Mouse (Mus musculus) macrophage (primary cell): ENCODE measurements around the gene Ccdc88b. TPM values are rescaled to one million over a fixed set of nuclear protein-coding genes. Genes with fewer than 3 reads are reported as not detected.

ENCODE experiments used
- H3K27ac ChIP-seq: fragments of 350-480 bp; formaldehyde crosslinking; 2 replicates; pipeline ENCODE4 v1.9.0; 2021
- H3K36me3 ChIP-seq: fragments of 350-480 bp; formaldehyde crosslinking; 2 replicates; pipeline ENCODE4 v1.9.0; 2021; ENCODE audit errors: inconsistent target
- H3K4me3 ChIP-seq: fragments of 350-480 bp; formaldehyde crosslinking; 2 replicates; pipeline ENCODE4 v1.9.0; 2021; ENCODE audit errors: inconsistent target
- H3K79me2 ChIP-seq: fragments of 350-480 bp; formaldehyde crosslinking; 2 replicates; pipeline ENCODE4 v1.9.0; 2021; ENCODE audit errors: inconsistent target
- WGBS: methylation state at CpG from one replicate; pipeline ENCODE4 v1.1.7; 2026; ENCODE audit warnings: inconsistent platforms; ENCODE audit not compliant: missing documents; 5-methylcytosine and 5-hydroxymethylcytosine counted together
- polyA plus RNA-seq: library from polyadenylated mRNA; stranded (reverse); fragments of 250-400 nt; gene quantifications from 3 replicates; pipeline ENCODE4 v1.2.4, GENCODE M21; 2018; ENCODE audit warnings: inconsistent platforms

Gene Ccdc88b
- polyA plus RNA-seq, 1 experiment from 2014 or later, result 16.2 TPM

DNA sequence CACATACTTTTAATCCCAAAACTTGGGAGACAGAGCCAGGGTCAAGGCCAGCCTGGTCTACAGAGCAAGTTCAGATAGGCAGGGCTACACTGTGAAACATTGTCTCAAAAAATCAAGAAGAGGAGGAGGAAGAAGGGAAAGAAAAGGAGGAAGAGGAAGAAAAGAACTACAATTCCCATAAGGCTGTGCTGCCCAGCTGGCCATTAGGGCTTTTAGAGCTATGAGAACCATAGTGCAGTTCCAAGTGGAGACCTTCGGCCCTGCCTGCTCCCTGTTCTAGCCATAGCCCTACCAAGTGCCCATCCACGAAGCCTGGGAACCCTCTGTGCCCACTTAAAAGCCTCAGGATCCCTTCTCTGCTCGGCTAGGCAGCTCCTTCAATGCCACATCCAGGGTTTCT lies 6.5 kb downstream of the Ccdc88b start:
- Histone ChIP-seq H3K79me2 (peaks cover 10% of the 10 kb centered on the region; the same call in 1 of the 2 replicates), H3K27ac (no peak overlapping the region), H3K36me3 (peaks cover 87% of the 10 kb centered on the region), H3K4me3 (no peak overlapping the region)
- 93% methylated on average over 3 of the region's 3 CpGs for WGBS

DNA sequence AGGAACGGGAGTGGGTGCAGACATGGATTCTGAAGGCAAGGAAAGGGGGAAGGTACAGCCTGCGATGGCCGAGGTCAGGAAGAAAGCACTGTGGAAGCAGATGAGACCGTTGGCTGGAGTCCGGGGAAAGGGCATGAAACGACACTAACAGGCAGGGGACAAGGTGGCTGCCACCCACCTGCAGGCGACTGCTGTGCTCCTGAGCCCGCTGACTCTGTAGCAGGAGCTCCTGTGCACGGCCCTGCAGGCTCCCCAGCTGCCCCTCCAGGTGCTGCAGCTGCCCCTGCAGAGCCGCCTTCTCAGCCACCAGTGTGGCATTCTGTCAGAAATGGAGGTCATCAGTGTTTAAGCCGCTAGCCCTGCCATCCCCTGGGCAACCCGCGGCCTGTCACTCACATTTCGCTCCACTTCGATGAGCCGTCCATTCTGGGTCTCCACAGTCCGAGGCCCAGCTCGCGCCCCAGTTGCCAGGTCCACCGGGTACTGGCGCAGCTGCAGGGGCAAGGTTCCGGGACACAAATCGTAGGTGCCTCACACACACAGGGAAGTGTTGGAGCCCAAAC lies 8.4 kb downstream of the Ccdc88b start:
- no peak overlapping the region for H3K27ac ChIP-seq
- no peak overlapping the region for H3K4me3 ChIP-seq
- WGBS, result 96% methylated on average over 23 of the region's 23 CpGs
- peaks cover 89% of the 10 kb centered on the region for H3K36me3 ChIP-seq
- H3K79me2 ChIP-seq, result no peaks in the 10 kb centered on the region; the same call in 1 of the 2 replicates

DNA sequence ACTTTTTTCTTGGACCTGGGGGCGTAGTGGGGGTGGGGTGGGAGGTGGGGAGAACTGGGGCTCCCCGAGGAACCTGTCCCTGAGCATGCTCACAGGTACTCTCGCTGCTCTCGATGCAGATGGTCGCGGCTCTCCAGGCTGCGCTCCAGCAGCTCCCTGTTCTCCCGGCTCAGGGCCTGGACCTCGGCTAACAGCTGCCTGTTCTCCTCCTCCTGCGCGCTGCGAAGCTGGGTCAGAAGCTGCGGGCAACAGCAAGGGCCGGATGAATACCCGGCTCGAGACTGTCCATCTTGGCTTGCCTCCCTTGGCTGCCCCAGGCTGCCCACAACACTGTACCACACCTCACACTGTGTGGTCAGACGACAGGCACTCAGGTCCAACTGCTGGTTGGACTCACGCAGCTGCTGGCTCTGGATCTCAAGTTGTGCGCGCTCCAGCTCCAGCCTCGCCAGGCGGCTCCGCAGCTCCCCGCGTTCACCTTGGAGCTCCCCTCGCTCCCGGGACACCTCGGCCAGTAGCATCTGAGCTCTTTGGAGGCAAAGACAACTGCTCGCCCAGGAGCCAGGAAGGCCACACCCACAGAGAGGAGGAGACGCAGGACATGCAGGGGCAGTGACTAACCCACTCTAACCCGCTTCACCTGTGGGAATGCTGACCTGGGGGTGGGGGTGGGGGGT lies 10.0 kb downstream of the Ccdc88b start:
- peaks cover 79% of the 10 kb centered on the region for H3K36me3 ChIP-seq
- H3K4me3 ChIP-seq, result no peak overlapping the region
- no peak overlapping the region for H3K27ac ChIP-seq
- WGBS, result 92% methylated on average over 27 of the region's 31 CpGs
- no peaks in the 10 kb centered on the region for H3K79me2 ChIP-seq

DNA sequence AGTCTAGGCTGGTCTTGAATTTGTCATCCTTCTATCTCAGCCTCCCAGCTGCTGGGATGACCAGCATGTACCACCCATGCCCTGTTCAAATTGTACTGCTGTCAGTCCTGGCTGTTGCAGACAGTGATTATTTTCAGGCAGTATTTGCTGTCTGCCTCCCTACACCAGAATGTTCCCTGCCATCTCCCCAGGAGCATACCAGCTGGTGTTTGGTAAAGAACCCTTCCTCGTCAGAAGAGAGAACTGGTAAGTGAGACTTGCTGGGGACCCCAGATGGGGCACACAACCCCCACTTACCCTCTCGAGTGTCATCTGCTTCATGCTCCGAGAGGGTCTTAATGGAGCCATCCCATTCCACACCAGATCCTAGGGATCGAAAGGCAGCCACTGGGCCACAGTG lies 12.0 kb downstream of the Ccdc88b start:
- peaks cover 64% of the 10 kb centered on the region for H3K36me3 ChIP-seq
- H3K4me3 ChIP-seq, result no peak overlapping the region
- 100% methylated on average over 4 of the region's 4 CpGs for WGBS
- H3K27ac ChIP-seq, result no peak overlapping the region
- H3K79me2 ChIP-seq, result no peaks in the 10 kb centered on the region

DNA sequence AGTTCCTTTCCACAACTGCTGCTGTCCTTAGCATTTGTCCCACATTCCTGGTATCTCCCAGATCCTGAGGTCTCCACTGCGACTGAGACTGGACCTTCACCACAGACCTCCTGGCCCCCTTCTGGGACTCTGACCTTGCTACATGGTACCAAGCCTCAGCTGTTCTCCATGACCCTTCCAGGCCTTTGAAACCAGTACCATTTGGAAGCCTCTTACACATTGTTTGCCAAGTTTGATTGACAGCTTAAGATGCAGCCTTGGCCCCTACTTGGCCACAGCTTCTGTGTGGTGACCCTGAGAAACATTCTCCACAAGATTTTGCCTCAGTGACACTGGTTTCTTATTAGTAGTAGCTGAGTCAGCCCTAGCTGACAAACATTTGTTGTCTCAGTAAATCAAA lies 15.7 kb downstream of the Ccdc88b start:
- H3K79me2 ChIP-seq, result peaks cover 12% of the 10 kb centered on the region; the same call in 1 of the 2 replicates
- no peak overlapping the region for H3K27ac ChIP-seq
- H3K4me3 ChIP-seq, result no peak overlapping the region
- 93% methylated on average over 1 of the region's 1 CpGs for WGBS
- H3K36me3 ChIP-seq, result peaks cover 46% of the 10 kb centered on the region

DNA sequence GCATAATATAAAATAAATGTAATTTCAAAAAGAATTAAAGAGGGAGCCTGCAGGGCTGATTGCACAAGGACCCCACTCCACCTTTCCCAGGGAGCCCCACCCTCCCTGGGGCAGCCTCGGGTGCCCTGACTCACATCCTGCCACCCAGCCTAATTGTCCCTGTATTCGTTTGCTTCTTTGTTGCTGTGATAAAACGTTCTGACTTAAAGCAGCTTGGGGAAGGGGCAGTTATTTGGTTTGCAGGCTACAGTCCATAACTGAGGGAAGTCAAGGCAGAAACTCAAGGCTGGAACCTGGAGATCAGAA lies 16.8 kb downstream of the Ccdc88b start:
- WGBS, result 7% methylated on average over 3 of the region's 3 CpGs
- Histone ChIP-seq H3K27ac (peak overlapping the region; percentile 69), H3K4me3 (no peak overlapping the region; the same call in 1 of the 2 replicates), H3K79me2 (peaks cover 12% of the 10 kb centered on the region; the same call in 1 of the 2 replicates), H3K36me3 (peaks cover 48% of the 10 kb centered on the region)

DNA sequence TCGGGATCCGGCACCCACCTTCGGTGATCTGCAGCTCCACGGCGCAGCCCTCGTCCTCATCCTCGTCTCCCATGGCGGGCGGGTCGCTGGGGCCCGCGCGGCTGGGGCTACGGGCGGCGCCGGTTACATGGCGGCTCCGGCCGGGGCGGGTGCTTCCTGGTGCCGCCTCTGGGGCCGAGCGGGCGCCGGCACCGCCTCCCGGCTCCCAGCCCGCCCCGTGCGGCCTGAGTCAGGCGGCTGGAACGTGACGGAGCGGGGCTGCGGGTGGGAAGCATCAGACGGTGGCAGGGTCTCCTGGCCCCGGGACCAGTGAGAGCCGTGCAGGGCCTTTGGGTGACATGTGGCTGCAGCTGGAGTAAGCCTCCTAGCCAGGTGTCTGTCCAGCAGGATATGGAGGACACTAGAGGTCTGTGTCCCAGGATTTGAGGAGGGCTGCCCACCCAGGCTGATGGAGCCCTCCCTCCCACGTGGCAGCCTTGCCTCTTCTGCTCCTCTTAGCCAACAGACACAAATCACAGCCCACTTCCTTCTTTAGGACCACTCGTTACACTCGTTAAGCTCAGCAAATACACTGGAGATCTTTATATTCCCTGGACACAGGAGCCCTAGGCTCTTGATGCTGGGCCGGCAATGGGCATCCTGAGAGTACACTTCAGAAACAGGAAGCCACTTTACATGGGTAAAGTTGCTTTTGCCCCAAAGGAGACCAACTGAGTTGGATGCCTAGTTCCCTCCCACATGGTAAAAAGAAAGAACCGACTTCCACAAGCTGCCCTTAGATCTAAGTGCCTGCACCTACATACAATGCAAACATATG lies 17.3 kb downstream of the Ccdc88b start, which contains the start of gene Rps6ka4:
Rps6ka4 (minus strand) TSS at position 162 of the 817 bp plus-strand sequence.
- peaks cover 12% of the 10 kb centered on the region; the same call in 1 of the 2 replicates for H3K79me2 ChIP-seq
- H3K4me3 ChIP-seq, result peak within 1 kb of the TSS; percentile 65
- peaks cover 47% of the 10 kb centered on the region for H3K36me3 ChIP-seq
- under 1% methylated on average over 25 of the region's 44 CpGs for WGBS
- peak within 1 kb of the TSS; percentile 69 for H3K27ac ChIP-seq

DNA sequence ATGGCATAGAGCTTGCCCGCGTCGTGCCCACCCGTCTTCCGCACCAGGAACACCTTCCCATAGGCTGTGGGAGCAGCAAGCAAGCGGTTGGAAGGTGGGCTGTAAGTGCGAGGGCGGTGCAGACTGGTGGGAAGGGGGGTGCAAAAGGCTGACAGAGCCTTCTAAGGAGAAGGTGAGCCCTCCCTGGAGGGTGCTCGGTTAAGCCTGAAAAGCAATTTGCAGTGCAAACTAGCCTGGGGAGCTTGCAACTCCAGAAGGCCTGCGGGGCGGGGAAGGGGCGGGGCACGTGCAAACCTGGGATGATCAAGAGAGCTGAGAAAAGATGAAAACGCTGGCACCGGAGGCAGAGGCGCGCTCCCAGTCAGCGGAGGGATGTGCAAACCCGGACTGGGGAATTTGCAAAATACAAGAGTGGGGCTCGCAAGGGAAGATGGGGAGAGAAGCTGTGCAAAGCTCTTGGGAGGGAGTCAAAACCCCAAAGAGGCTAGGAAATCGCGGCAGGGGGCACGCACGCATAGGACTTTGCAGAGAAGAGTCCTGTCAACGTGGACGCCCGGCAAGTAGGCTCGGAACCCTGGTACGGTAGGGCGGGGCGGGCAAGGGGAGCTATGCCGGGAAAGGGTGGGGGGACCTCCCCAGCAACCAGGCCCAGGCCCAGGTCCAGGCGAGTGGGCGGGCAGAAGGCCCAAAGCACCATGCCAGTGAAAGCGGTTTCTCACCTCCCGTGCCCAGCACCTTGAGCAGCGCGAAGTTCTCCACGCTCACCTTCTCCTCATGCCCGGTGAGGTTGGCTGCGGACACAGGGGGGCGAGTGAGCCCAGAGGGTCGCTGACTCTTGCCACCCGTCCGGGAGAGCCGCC lies 18.2 kb downstream of the Ccdc88b start:
- WGBS, result 22% methylated on average over 46 of the region's 46 CpGs
- H3K27ac ChIP-seq, result peak overlapping the region; percentile 29; the same call in 1 of the 2 replicates
- H3K79me2 ChIP-seq, result peaks cover 12% of the 10 kb centered on the region; the same call in 1 of the 2 replicates
- H3K4me3 ChIP-seq, result peak overlapping the region; percentile 65
- peaks cover 49% of the 10 kb centered on the region for H3K36me3 ChIP-seq

DNA sequence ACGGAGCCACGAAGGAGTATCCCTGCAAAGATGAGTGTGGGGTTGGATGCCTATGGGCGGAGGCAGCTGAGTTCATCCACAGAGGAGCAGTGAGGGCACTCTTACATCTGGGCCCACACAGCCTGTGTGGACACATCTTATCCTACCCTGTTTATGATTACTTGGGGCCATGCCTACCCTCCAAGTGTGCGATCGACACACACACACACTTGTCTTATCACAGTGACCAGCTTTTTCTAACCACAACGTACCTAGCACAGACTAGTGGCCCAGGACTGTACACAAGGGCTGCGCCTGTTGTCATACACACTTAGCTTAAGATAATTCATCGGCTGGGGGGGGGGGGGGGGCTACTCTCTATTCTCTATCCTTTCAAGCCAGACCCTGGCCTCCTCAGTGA lies 25.6 kb downstream of the Ccdc88b start:
- H3K79me2 ChIP-seq, result no peaks in the 10 kb centered on the region
- WGBS, result 91% methylated on average over 8 of the region's 8 CpGs

DNA sequence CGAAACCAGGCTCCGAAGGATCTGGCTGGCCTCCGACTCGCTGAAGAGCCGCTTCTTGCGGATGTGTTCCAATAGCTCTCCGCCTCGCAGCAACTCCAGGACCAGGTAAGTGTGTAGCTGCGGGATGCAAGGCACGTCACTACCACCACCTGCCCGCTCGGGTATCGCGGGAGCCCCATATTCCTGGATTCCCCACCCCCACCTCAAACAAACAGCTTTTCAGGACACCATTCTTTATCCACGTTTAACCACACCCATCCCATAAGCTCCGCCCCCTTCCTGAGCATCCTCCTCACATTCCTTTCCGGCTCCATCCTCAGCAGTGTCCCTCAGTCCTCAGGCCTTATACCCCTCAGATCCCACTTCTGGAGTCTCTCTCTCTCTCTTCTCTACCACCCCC lies 26.7 kb downstream of the Ccdc88b start:
- H3K36me3 ChIP-seq, result peaks cover 75% of the 10 kb centered on the region
- no peaks in the 10 kb centered on the region for H3K79me2 ChIP-seq
- 96% methylated on average over 12 of the region's 17 CpGs for WGBS
- H3K27ac ChIP-seq, result no peak overlapping the region
- H3K4me3 ChIP-seq, result no peak overlapping the region

More for the DNA sequence above, 25.6 kb downstream of the Ccdc88b start:
- Histone ChIP-seq H3K36me3 (peaks cover 86% of the 10 kb centered on the region), H3K27ac (no peak overlapping the region), H3K4me3 (no peak overlapping the region)

DNA sequence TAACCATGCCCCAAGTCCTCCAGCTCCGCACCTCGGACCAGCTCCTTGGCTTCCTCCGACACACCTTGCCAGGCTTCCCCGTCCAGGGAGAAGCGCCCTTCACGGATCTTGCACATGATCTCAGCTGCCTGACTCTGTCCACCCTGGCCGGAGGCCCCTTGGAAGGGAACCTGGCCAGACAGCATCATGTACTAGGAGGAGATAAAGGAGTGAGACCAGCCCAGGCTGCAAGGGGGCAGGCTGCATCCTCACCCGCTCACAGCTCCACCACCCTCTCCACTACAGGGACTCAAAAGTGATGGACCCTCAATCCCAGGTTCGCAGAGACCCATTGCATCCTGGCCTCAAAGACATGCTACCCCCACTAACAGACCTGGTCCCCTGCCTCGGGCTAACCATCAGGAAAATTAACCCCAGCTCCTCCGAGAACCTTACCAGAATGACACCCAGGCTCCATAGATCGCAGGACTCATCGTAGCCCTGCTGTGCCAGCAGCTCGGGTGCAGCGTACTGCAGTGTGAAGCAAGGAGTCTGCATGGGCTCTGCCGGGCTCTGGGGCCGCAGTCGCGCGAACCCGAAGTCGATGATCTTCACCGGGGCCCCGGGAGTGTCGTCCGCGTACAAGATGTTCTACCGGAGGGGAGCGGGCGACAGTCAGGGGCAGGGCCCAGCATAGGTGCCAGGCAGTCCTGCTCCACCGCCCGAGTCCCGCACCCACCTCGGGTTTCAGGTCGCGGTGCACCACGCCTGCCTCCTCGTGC lies 27.3 kb downstream of the Ccdc88b start:
- Histone ChIP-seq H3K79me2 (no peaks in the 10 kb centered on the region), H3K4me3 (no peak overlapping the region), H3K36me3 (peaks cover 70% of the 10 kb centered on the region), H3K27ac (no peak overlapping the region)
- 94% methylated on average over 38 of the region's 38 CpGs for WGBS

DNA sequence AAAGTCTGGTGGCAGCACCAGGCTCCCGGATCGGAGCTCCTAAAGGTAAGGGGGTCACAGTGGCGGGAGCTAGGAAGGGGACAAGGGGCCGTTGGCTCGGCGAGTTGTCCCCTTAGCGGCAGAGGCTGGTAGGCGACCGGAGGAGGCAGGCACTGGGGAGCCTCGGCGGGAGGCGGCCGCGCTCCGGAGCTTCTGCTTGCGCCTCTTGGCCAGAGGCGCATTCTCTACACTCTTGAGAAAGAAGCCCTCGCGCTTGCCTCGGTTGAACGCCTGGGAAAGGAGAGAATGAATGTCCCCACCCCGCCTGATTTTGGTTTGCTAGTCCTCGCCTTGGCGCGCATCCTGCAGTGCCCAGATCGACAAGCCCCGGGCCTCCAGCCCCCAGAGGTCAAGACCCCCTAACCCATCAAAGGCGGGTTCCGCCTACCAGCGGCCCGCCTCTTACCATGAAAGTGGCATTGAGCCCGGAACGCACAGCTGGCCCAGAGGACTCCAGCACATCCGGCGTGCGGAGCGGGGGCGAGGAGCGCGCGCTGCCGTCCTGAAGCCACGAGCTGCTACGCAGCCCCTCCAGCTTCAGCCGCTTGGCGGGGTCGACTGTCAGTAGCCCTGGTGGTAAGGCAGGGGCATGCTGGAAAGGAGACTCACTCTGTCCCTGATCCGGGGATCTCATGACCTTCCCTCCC lies 28.0 kb downstream of the Ccdc88b start:
- WGBS, result 86% methylated on average over 43 of the region's 48 CpGs
- Histone ChIP-seq H3K36me3 (peaks cover 63% of the 10 kb centered on the region), H3K4me3 (no peak overlapping the region), H3K27ac (no peak overlapping the region), H3K79me2 (no peaks in the 10 kb centered on the region)

DNA sequence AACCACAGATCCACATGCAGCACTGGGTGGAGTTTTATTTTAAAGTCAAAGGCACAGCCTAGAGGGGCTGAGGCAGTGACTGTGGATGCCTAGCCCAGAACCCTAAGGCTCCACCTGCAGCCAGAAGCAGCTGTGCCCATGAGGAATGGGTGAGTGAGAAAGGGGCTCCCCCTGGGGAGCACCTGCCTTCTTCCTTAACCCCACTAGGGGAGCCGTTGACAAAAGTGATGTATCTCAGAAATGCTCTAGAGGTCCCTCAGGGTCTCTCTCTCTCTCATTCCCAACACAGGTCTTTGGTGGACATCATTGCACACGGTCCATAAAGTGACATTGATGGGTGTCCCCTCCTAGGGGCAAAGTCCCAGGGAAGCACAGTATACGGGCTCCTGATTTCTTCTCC lies 28.9 kb downstream of the Ccdc88b start:
- Histone ChIP-seq H3K4me3 (no peak overlapping the region), H3K27ac (no peak overlapping the region), H3K79me2 (no peaks in the 10 kb centered on the region), H3K36me3 (peaks cover 54% of the 10 kb centered on the region)
- 76% methylated on average over 3 of the region's 3 CpGs for WGBS
